Mouse (Mus musculus): ENCODE measurements around the gene Slmap. TPM values are rescaled to one million over a fixed set of nuclear protein-coding genes. Genes with fewer than 3 reads are reported as not detected.
"Not testable (repeated sequence)": the region's sequence is repeated elsewhere in the genome, so short reads cannot be mapped to it uniquely, and the experiment has no call there.

Slmap gene
- polyA plus RNA-seq, 1 experiment from 2014 or later: 18.8 TPM

DNA sequence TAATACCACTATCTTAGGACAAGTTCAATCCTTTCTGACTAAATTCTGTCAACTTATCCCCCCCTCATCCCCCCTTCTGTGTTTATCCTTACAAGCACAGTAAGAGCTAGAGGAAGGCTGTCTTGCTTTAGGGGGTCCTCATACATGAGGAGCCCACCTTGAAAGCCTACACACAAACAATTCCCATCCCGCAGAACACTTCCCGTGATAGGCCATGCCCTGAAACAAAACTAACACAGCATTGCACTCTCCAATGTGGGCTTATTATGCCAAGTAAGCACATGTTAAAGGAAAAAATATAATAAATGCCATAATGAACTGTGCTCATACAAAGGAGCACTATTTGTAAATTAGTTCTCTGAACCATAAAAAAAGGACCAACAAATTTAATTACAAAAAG lies 102.8 kb downstream of the Slmap start:
- Histone ChIP-seq H3K9ac (no peak overlapping the region), H3K4me1 (no peaks in the 10 kb centered on the region), H3K9me3 (no peaks in the 10 kb centered on the region), H3K4me3 (no peak overlapping the region), H3K27ac (no peak overlapping the region), H3K4me2 (no peak overlapping the region), H3K36me3 (peaks cover 20% of the 10 kb centered on the region), H3K27me3 (no peaks in the 10 kb centered on the region)
- no peak for ATAC-seq (ENCODE audit: insufficient number of reproducible peaks, low FRiP score, low TSS enrichment, low read depth)
- WGBS: 76% methylated on average over 2 of the region's 2 CpGs

DNA sequence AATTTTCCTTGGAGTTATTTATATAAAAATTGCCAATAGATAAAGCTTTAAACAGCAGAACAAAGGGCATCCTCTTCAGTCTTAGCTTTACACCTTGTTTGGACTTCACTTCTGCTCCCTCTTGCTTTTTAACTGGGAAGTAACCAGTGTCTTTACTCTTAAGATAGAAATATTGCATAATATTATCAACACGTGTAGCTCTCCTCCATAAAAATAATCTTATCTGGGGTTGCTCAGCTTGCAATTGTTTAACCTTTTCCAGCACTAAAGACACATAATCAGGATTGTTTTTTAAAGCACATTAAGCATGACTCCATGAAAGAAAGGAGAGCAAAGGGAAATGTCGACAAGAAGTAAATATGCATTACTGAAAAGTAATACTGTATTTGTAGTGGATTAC lies 114.5 kb downstream of the Slmap start:
- H3K27me3 ChIP-seq: no peaks in the 10 kb centered on the region
- H3K4me1 ChIP-seq: no peaks in the 10 kb centered on the region
- no peaks in the 10 kb centered on the region for H3K9me3 ChIP-seq
- no peak for ATAC-seq (ENCODE audit: insufficient number of reproducible peaks, low FRiP score, low TSS enrichment, low read depth)
- no peak overlapping the region for H3K9ac ChIP-seq
- no peak overlapping the region for H3K4me2 ChIP-seq
- H3K4me3 ChIP-seq: no peak overlapping the region
- no peak overlapping the region for H3K27ac ChIP-seq
- peaks cover 34% of the 10 kb centered on the region for H3K36me3 ChIP-seq
- 81% methylated on average over 2 of the region's 2 CpGs for WGBS

DNA sequence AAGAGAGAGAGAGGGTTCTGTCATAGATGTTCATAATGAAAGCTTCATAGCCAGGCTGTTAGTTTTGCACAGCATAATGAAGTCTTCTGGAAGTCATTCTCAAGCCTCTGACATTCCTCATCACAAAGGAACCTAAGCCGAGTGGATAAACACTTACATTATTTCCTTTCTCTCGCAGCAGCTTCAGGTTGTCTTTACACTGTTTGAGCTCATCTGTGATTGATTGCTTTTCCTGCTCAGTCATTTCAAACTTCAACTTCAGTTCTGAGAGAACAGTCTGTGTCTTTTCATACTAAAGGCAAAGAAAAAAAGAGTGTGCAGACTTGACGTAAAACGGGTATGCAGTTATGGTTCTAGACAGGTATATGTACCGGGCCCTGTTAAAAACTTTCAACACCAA lies 116.8 kb downstream of the Slmap start:
- Histone ChIP-seq H3K4me3 (no peak overlapping the region), H3K36me3 (peaks cover 21% of the 10 kb centered on the region), H3K9me3 (no peaks in the 10 kb centered on the region), H3K9ac (no peak overlapping the region), H3K27me3 (no peaks in the 10 kb centered on the region), H3K4me2 (no peak overlapping the region), H3K4me1 (no peaks in the 10 kb centered on the region), H3K27ac (no peak overlapping the region)
- 57% methylated on average over 5 of the region's 5 CpGs for WGBS
- ATAC-seq (ENCODE audit: insufficient number of reproducible peaks, low FRiP score, low TSS enrichment, low read depth): no peak

DNA sequence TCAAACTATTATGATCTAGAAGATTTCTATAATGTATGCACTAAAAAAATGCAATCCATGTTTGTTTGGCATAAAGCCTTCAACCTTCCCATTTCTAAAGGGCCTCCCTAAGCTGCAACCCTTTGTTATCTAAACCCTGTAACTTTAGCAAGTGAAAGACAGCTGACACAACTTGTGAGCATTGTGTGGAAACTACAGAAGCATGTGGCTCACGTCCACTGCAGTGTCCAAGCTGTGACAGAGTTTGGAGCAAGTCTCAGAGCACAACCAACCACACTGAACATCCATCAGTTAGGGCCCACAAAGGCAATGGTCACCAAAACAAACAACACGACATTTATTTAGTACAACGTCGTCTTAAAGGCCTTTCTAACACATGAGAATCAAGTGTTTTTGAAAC lies 117.6 kb downstream of the Slmap start:
- Histone ChIP-seq H3K9ac (no peak overlapping the region), H3K27ac (no peak overlapping the region), H3K9me3 (no peaks in the 10 kb centered on the region), H3K36me3 (peaks cover 13% of the 10 kb centered on the region), H3K4me3 (no peak overlapping the region), H3K4me1 (no peaks in the 10 kb centered on the region), H3K27me3 (no peaks in the 10 kb centered on the region), H3K4me2 (no peak overlapping the region)
- 75% methylated on average over 4 of the region's 4 CpGs for WGBS
- no peak for ATAC-seq (ENCODE audit: insufficient number of reproducible peaks, low FRiP score, low TSS enrichment, low read depth)

DNA sequence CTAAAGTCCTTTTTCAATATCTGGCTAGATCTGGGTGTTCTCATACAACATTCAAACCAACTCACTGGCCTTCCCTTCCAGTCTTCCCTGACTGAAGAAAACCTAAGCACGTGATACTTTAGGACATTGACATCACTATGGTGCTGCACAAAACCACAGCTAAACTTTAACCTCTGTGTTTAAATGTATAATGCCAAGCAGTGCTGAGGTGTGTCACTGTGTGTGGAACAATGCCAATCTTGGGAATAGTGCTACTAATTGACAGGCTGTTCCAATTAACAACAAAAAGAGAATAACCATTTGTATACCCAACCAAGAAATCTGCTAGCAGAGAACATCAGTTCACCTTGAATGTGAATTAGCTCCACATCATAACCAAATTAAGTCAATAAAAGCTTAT lies 121.2 kb downstream of the Slmap start:
- no peak overlapping the region for H3K27ac ChIP-seq
- no peaks in the 10 kb centered on the region for H3K27me3 ChIP-seq
- peaks cover 5% of the 10 kb centered on the region; the same call in 1 of the 2 replicates for H3K36me3 ChIP-seq
- 87% methylated on average over 1 of the region's 1 CpGs for WGBS
- H3K4me1 ChIP-seq: no peaks in the 10 kb centered on the region
- H3K9ac ChIP-seq: no peak overlapping the region
- no peak overlapping the region for H3K4me3 ChIP-seq
- no peak overlapping the region for H3K4me2 ChIP-seq
- H3K9me3 ChIP-seq: no peaks in the 10 kb centered on the region
- ATAC-seq (ENCODE audit: insufficient number of reproducible peaks, low FRiP score, low TSS enrichment, low read depth): no peak

DNA sequence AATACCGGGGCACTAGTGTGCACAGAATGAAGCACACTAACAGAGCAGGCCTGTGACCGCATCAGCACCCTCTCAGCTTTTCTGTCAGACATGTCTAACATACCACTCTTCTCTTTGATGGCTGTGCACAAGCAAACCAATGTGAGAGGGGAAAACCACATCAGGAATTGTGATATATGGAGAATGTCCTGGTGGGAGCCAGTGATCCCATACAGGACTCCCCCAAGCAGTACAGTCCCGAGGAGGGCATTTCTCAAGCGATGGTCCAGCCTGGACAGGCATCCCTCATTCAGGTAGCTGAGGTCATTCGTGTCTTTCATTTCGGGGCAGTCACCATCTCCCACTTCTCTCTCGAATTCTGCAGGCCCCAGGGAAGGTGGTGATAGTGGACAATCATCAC lies 128.0 kb downstream of the Slmap start:
- Histone ChIP-seq H3K4me3 (no peak overlapping the region), H3K27me3 (no peaks in the 10 kb centered on the region), H3K9ac (no peak overlapping the region), H3K4me2 (no peak overlapping the region), H3K9me3 (no peaks in the 10 kb centered on the region), H3K27ac (no peak overlapping the region), H3K4me1 (no peaks in the 10 kb centered on the region), H3K36me3 (peaks cover 8% of the 10 kb centered on the region; the same call in 1 of the 2 replicates)
- ATAC-seq (ENCODE audit: insufficient number of reproducible peaks, low FRiP score, low TSS enrichment, low read depth): no peak
- 94% methylated on average over 7 of the region's 7 CpGs for WGBS

DNA sequence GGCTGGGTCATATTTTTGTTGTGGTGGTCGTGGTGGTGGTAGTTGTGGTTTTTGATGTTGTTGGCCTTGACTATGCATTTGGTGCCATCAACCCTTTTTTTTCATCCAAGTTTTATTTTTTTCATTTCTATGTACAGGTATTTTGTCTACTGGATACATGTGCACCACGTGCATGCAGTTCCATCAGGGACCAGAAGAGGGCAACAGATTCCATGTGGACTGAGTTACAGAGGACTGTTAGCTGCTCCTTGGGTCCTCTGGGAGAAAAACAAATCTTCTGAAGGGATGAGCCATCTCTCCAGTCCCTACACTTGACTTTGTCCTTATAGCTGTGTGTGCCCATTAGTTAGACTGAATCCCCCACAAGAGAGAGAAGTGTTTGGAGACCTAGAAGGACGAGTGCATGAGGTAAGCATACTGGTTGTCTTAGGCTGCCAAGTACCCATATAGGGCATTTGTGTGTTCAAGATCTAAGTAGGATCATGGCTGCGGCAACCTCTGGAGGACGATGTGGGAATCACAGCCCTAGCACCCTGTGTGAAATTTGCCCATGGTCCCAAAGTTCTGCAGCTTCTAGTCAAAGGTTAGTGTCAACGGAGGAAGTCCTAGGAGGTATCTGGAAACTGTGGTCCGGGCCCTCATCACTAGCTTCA lies 136.1 kb downstream of the Slmap start:
- H3K36me3 ChIP-seq: no peaks in the 10 kb centered on the region

DNA sequence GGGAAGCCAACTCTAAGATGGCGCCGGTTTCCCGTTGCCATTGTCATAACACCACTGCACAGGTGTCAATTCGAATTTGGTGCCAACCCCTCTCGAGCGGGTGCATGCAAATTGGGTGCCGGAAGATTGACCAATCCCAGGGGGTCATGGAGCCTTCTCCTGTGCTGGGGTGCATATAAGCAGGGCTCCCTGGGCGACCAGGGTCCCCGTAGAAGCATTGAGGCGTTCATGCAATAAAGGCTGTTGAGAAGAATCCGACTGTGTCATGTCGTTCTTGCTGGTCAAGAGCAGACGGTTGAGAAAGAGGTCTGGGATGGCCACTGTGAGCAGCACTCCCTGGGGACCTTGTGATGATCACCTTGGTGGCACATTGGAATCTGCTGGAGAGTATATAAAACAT lies 142.9 kb downstream of the Slmap start:
- no peak for ATAC-seq (ENCODE audit: insufficient number of reproducible peaks, low FRiP score, low TSS enrichment, low read depth)
- 90% methylated on average over 13 of the region's 13 CpGs for WGBS
- H3K9me3 ChIP-seq: no peaks in the 10 kb centered on the region
- no peak overlapping the region for H3K27ac ChIP-seq
- H3K9ac ChIP-seq: no peak overlapping the region
- no peak overlapping the region for H3K4me3 ChIP-seq
- H3K4me1 ChIP-seq: no peaks in the 10 kb centered on the region
- H3K27me3 ChIP-seq: no peaks in the 10 kb centered on the region
- H3K36me3 ChIP-seq: no peaks in the 10 kb centered on the region
- H3K4me2 ChIP-seq: no peak overlapping the region

More for the DNA sequence above, 136.1 kb downstream of the Slmap start:
- Histone ChIP-seq H3K4me3 (no peak overlapping the region), H3K27ac (no peak overlapping the region), H3K4me2 (no peak overlapping the region), H3K27me3 (no peaks in the 10 kb centered on the region), H3K9ac (no peak overlapping the region), H3K9me3 (no peaks in the 10 kb centered on the region), H3K4me1 (no peaks in the 10 kb centered on the region)
- WGBS: 91% methylated on average over 7 of the region's 7 CpGs
- ATAC-seq (ENCODE audit: insufficient number of reproducible peaks, low FRiP score, low TSS enrichment, low read depth): no peak

DNA sequence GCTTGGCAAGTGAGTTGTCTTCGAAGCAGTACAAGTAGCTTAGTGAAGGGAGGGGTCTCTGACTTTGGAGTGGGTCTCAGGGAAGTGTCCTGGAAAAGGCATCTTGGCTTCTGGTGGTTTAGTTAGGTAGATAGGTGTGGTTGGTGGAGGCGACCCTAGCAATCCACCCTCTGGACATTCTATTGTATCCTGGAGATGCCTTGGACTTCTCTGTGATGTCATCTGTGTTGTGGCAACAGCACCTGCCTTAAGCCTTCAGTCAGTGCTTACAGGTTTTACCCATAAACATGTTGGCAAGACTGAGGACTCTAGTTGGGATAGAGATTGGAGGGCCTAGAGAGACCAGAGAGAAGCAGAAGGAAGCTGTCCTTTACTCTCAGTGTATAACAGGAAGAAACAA lies 145.8 kb downstream of the Slmap start:
- not testable (repeated sequence) for H3K27ac ChIP-seq; H3K4me2 ChIP-seq; H3K9ac ChIP-seq; H3K9me3 ChIP-seq; H3K36me3 ChIP-seq; H3K4me1 ChIP-seq; H3K27me3 ChIP-seq; H3K4me3 ChIP-seq; ATAC-seq (ENCODE audit: insufficient number of reproducible peaks, low FRiP score, low TSS enrichment, low read depth)
- WGBS: 89% methylated on average over 2 of the region's 2 CpGs

DNA sequence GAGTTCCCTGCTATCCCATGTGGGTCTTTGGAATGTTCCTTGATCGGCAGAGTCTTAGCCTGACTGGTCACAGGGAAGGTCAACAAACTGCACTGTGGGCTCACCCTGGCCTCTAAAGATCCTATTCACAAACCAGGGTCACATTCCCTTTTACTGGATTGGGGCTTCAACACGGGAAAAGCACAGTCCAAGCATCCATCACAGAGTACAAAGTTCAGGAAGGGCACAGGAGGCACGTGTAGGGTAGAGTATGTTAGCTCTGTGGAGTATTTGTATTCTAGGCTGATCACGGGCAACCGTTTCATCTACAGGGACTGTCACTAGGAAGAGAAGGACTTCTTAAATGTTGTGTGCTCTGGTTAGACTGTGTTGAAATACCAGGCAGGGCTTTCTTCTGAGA lies 147.7 kb downstream of the Slmap start:
- not testable (repeated sequence) for H3K4me3 ChIP-seq; H3K27me3 ChIP-seq; ATAC-seq (ENCODE audit: insufficient number of reproducible peaks, low FRiP score, low TSS enrichment, low read depth); H3K9ac ChIP-seq; H3K9me3 ChIP-seq; H3K27ac ChIP-seq; H3K36me3 ChIP-seq; H3K4me2 ChIP-seq; H3K4me1 ChIP-seq
- 59% methylated on average over 5 of the region's 5 CpGs for WGBS

DNA sequence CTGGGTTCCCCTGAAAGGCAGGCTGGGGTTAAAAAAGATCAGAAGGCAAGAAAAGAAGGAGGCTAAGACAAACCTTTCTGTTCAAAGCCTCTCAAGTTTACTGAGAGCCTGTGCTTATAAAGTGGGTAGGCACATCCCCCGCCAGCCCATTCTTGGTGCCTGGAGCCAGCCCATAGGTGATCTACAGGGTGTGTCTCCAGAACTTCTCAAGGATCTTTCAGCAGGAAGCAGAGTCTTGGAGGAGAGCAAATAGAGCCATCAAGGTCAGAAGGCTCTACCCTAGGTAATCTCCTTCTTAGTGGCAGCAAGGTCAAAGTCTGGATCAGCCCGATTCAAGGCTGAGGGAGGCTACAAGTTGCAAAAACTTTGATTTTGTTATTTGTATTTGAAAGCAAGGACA lies 149.1 kb downstream of the Slmap start:
- H3K27ac ChIP-seq; H3K27me3 ChIP-seq; H3K9me3 ChIP-seq; H3K9ac ChIP-seq; H3K4me2 ChIP-seq; ATAC-seq (ENCODE audit: insufficient number of reproducible peaks, low FRiP score, low TSS enrichment, low read depth); H3K36me3 ChIP-seq; H3K4me3 ChIP-seq; H3K4me1 ChIP-seq: not testable (repeated sequence)
- WGBS: 95% methylated on average over 2 of the region's 2 CpGs

DNA sequence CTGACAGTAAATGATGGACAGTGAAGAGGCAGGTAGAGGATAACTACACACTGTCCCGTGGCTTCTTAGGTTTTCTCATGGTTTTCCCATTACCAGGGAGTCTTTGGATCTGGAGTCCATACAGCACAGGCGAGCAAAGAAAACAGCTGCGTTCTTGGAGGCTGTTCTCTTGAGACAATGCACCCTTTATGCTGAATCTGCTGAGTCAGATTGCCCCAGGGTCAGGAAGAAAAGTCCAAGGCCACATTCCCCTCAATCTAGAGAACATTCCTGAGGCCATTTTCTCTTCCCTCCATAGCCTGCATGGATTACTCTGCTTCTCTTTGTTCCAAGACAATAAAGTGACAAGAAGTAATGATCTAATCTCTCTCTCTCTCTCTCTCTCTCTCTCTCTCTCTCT lies 155.7 kb downstream of the Slmap start:
- no peak overlapping the region for H3K9ac ChIP-seq
- 42% methylated on average over 3 of the region's 3 CpGs for WGBS
- no peak overlapping the region for H3K4me3 ChIP-seq
- H3K36me3 ChIP-seq: no peaks in the 10 kb centered on the region
- no peak overlapping the region for H3K4me2 ChIP-seq
- no peak overlapping the region for H3K27ac ChIP-seq
- H3K9me3 ChIP-seq: no peaks in the 10 kb centered on the region
- ATAC-seq (ENCODE audit: insufficient number of reproducible peaks, low FRiP score, low TSS enrichment, low read depth): no peak
- H3K27me3 ChIP-seq: no peaks in the 10 kb centered on the region
- H3K4me1 ChIP-seq: no peaks in the 10 kb centered on the region

DNA sequence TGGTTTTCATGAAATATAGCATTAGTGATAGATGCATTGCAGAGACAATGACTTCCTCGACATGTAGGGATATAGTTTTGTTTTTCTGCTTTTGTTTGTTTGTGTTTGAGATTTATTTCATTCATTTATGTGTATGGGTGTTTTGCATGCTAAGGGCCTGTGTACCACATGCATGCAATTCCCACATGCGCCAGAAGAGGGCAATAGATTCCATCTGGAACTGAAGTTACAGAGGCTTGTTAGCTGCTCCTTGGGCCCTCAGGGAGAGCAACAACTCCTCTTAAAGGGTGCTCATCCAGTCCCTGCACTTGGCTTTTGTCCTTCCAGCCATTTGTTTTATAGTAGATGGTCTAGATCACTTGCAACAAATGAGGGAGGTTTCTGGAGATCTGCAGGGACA lies 158.1 kb downstream of the Slmap start:
- 7% methylated on average over 2 of the region's 2 CpGs for WGBS

More for the DNA sequence above, 158.1 kb downstream of the Slmap start:
- H3K27ac ChIP-seq: no peak overlapping the region
- H3K4me2 ChIP-seq: no peak overlapping the region
- ATAC-seq (ENCODE audit: insufficient number of reproducible peaks, low FRiP score, low TSS enrichment, low read depth): no peak
- H3K9me3 ChIP-seq: no peaks in the 10 kb centered on the region
- no peak overlapping the region for H3K9ac ChIP-seq
- H3K27me3 ChIP-seq: no peaks in the 10 kb centered on the region
- H3K4me3 ChIP-seq: no peak overlapping the region
- no peaks in the 10 kb centered on the region for H3K4me1 ChIP-seq
- H3K36me3 ChIP-seq: no peaks in the 10 kb centered on the region
